Mouse (Mus musculus): ENCODE data around the gene Atp5c1. TPM values are rescaled to one million over a fixed set of nuclear protein-coding genes. Genes with fewer than 3 reads are reported as not detected.

Gene Atp5c1
- polyA plus RNA-seq, 2 experiments = 186 to 390 TPM

GRCm38 (mm10) chr2:10081453-10082080 is 1.3 kb upstream of the Atp5c1 start:
- Histone ChIP-seq H3K36me3 (replicated peaks; ENCODE audit: control insufficient read depth, insufficient read depth, low read depth) (peaks cover 3% of the 10 kb centered on the region; the same call in 1 of the 2 replicates), H3K4me2 (ENCODE audit: low read depth) (peak overlapping the region; percentile 81), H3K27me3 (ENCODE audit: control insufficient read depth, insufficient read depth, low read length) (no peaks in the 10 kb centered on the region), H3K4me1 (replicated peaks; ENCODE audit: control insufficient read depth in 2 of 2, insufficient read depth in 2 of 2, low read length in 1 of 2) (peaks cover 13 to 24% of the 10 kb centered on the region in 2 experiments), H3K9me3 (ENCODE audit: control insufficient read depth, low read length) (no peaks in the 10 kb centered on the region), H3K4me3 (ENCODE audit: insufficient read depth in 1 of 2, low read depth in 2 of 2, low read length in 2 of 2) (peak overlapping the region; percentile 75 to 85), H3K27ac (peak overlapping the region; percentile 2; the same call in 1 of the 2 replicates), H3K9ac (replicated peaks) (peak overlapping the region; percentile 97)
- peak in 1 of 3 experiments; percentile 29 for DNase-seq (ENCODE audit: low read depth in 3 of 3, low spot score in 3 of 3)
- ATAC-seq (ENCODE audit: insufficient read depth) = no peak
- TF ChIP-seq EP300 (IDR thresholded peaks at IDR 0.05; ENCODE audit: low read depth) (no peak), CTCF (IDR thresholded peaks at IDR 0.05; ENCODE audit: low read depth) (no peak)
- 50% methylated on average over 5 of the region's 5 CpGs for WGBS (ENCODE audit: insufficient replicate concordance)

- under 1% methylated on average over 28 of the region's 28 CpGs for WGBS (ENCODE audit: insufficient replicate concordance)
- Histone ChIP-seq H3K36me3 (replicated peaks; ENCODE audit: control insufficient read depth, insufficient read depth, low read depth) (no peaks in the 10 kb centered on the region; the same call in 1 of the 2 replicates), H3K4me1 (replicated peaks; ENCODE audit: control insufficient read depth in 2 of 2, insufficient read depth in 2 of 2, low read length in 1 of 2) (peaks cover 13 to 24% of the 10 kb centered on the region in 2 experiments), H3K4me2 (ENCODE audit: low read depth) (peak overlapping the region; percentile 87), H3K27ac (peak overlapping the region; percentile 51), H3K27me3 (ENCODE audit: control insufficient read depth, insufficient read depth, low read length) (no peaks in the 10 kb centered on the region), H3K9me3 (ENCODE audit: control insufficient read depth, low read length) (no peaks in the 10 kb centered on the region), H3K4me3 (ENCODE audit: insufficient read depth in 1 of 2, low read depth in 2 of 2, low read length in 2 of 2) (peak overlapping the region; percentile 75 to 85), H3K9ac (replicated peaks) (peak overlapping the region; percentile 92)
- ATAC-seq (ENCODE audit: insufficient read depth) (peak; percentile 40), DNase-seq (ENCODE audit: low read depth in 3 of 3, low spot score in 3 of 3) (peak in 1 of 3 experiments; percentile 39)
- TF ChIP-seq CTCF (IDR thresholded peaks at IDR 0.05; ENCODE audit: low read depth) (no peak), EP300 (IDR thresholded peaks at IDR 0.05; ENCODE audit: low read depth) (no peak)
Measured at GRCm38 (mm10) chr2:10079745-10080309, 483 bp downstream of the Atp5c1 start.

GRCm38 (mm10) chr2:10076675-10077074 is 3.6 kb downstream of the Atp5c1 start:
- DNase-seq (ENCODE audit: low read depth in 3 of 3, low spot score in 3 of 3) = no peak
- Histone ChIP-seq H3K27me3 (ENCODE audit: control insufficient read depth, insufficient read depth, low read length) (no peaks in the 10 kb centered on the region), H3K9me3 (ENCODE audit: control insufficient read depth, low read length) (no peaks in the 10 kb centered on the region), H3K4me1 (replicated peaks; ENCODE audit: control insufficient read depth in 2 of 2, insufficient read depth in 2 of 2, low read length in 1 of 2) (peaks cover 10 to 30% of the 10 kb centered on the region in 2 experiments), H3K4me3 (ENCODE audit: insufficient read depth in 1 of 2, low read depth in 2 of 2, low read length in 2 of 2) (no peak overlapping the region), H3K36me3 (replicated peaks; ENCODE audit: control insufficient read depth, insufficient read depth, low read depth) (no peaks in the 10 kb centered on the region; the same call in 1 of the 2 replicates), H3K4me2 (ENCODE audit: low read depth) (no peak overlapping the region), H3K27ac (no peak overlapping the region), H3K9ac (replicated peaks) (no peak overlapping the region)
- no peak for TF ChIP-seq EP300 (IDR thresholded peaks at IDR 0.05; ENCODE audit: low read depth)
- TF ChIP-seq CTCF (IDR thresholded peaks at IDR 0.05; ENCODE audit: low read depth) = no peak
- WGBS (ENCODE audit: insufficient replicate concordance) = 77% methylated on average over 8 of the region's 8 CpGs
- ATAC-seq (ENCODE audit: insufficient read depth) = no peak

GRCm38 (mm10) chr2:10074470-10074869 is 5.8 kb downstream of the Atp5c1 start:
- Histone ChIP-seq H3K4me1 (replicated peaks; ENCODE audit: control insufficient read depth in 2 of 2, insufficient read depth in 2 of 2, low read length in 1 of 2) (peaks cover 8 to 26% of the 10 kb centered on the region in 2 experiments), H3K9ac (replicated peaks) (no peak overlapping the region), H3K4me3 (ENCODE audit: insufficient read depth in 1 of 2, low read depth in 2 of 2, low read length in 2 of 2) (no peak overlapping the region), H3K27me3 (ENCODE audit: control insufficient read depth, insufficient read depth, low read length) (no peaks in the 10 kb centered on the region), H3K36me3 (replicated peaks; ENCODE audit: control insufficient read depth, insufficient read depth, low read depth) (no peaks in the 10 kb centered on the region; the same call in 1 of the 2 replicates), H3K9me3 (ENCODE audit: control insufficient read depth, low read length) (no peaks in the 10 kb centered on the region), H3K4me2 (ENCODE audit: low read depth) (no peak overlapping the region), H3K27ac (no peak overlapping the region)
- ATAC-seq (ENCODE audit: insufficient read depth) (0 out of 2 replicates have a peak, but pooled peaks have one; percentile 14), DNase-seq (ENCODE audit: low read depth in 3 of 3, low spot score in 3 of 3) (no peak)
- 55% methylated on average over 7 of the region's 7 CpGs for WGBS (ENCODE audit: insufficient replicate concordance)
- no peak for TF ChIP-seq EP300 (IDR thresholded peaks at IDR 0.05; ENCODE audit: low read depth)
- no peak for TF ChIP-seq CTCF (IDR thresholded peaks at IDR 0.05; ENCODE audit: low read depth)

- Histone ChIP-seq H3K4me3 (ENCODE audit: insufficient read depth in 1 of 2, low read depth in 2 of 2, low read length in 2 of 2) (no peak overlapping the region), H3K27me3 (ENCODE audit: control insufficient read depth, insufficient read depth, low read length) (no peaks in the 10 kb centered on the region), H3K4me2 (ENCODE audit: low read depth) (no peak overlapping the region), H3K9me3 (ENCODE audit: control insufficient read depth, low read length) (no peaks in the 10 kb centered on the region), H3K36me3 (replicated peaks; ENCODE audit: control insufficient read depth, insufficient read depth, low read depth) (peaks cover 18% of the 10 kb centered on the region), H3K27ac (no peak overlapping the region), H3K4me1 (replicated peaks; ENCODE audit: control insufficient read depth in 2 of 2, insufficient read depth in 2 of 2, low read length in 1 of 2) (peaks cover 0 to 13% of the 10 kb centered on the region in 2 experiments; a peak in 2 of 4 replicates), H3K9ac (replicated peaks) (no peak overlapping the region)
- WGBS (ENCODE audit: insufficient replicate concordance) = 47% methylated on average over 7 of the region's 7 CpGs
- no peak for TF ChIP-seq CTCF (IDR thresholded peaks at IDR 0.05; ENCODE audit: low read depth)
- no peak for TF ChIP-seq EP300 (IDR thresholded peaks at IDR 0.05; ENCODE audit: low read depth)
- DNase-seq (ENCODE audit: low read depth in 3 of 3, low spot score in 3 of 3) (no peak), ATAC-seq (ENCODE audit: insufficient read depth) (no peak; the same call in 1 of the 2 replicates)
Measured at GRCm38 (mm10) chr2:10071751-10072150, 8.6 kb downstream of the Atp5c1 start.

Data from liver, embryonic 14.5 days (tissue).